Mouse (Mus musculus): Measurements from ENCODE around the gene Npnt.

DNA sequence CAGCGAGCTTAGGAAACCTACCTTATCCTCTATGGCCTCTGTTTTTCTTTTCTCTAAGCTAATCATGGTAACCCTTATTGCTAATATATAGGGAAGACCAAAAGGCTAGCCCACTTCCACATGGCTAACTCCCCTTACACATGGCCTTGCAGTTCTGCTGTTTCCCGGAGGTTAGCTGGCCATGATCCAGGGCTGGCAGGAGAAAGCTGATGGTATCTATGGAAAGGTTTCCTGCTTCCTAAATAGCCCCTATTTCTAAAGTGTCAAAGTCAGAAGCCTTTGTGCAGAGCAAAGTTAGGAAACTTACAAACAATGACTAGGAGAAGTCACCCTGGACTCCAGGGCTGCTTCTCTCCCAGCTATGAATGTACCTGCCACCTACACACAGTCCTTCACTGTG, 81.3 kb downstream of the Npnt start:
- TF ChIP-seq ZNF384 (IDR thresholded peaks at IDR 0.05; ENCODE audit: low read depth, low read length) (no peak), ZC3H11A (IDR thresholded peaks at IDR 0.05; ENCODE audit: borderline replicate concordance, low read depth, low read length) (no peak)

Measured in ES-E14 (cell line).